In genomic region chr7:90030486-90031250, GRCm38 (mm10) we compare ENCODE assay signal across 8 mouse cellular contexts. TPM values are rescaled to one million over a fixed set of nuclear protein-coding genes. Genes with fewer than 3 reads are reported as not detected.
A peak's percentile ranks its signal among the peaks of the same experiment; 100 is the strongest.
DNase-seq lines count a peak whose midpoint lies in the region; ATAC-seq and TF ChIP-seq lines count a peak whose summit lies in the region.

No protein-coding gene starts in this region.

- TF ChIP-seq POLR2A in myocyte (IDR thresholded peaks at IDR 0.05; ENCODE audit: insufficient read length, low read depth) = no peak

- no peaks in the 10 kb centered on the region for H3K9me3 ChIP-seq in forebrain, embryonic 16.5 days (ENCODE audit: control insufficient read depth, low read length)
- no peaks in the 10 kb centered on the region for H3K9me3 ChIP-seq in limb, embryonic 11.5 days (ENCODE audit: control insufficient read depth, low read length)

- WGBS in forebrain, embryonic 16.5 days = 89% methylated on average over 6 of the region's 6 CpGs
- WGBS in limb, embryonic 11.5 days = 71% methylated on average over 6 of the region's 6 CpGs

- peak overlapping the region; percentile 41 for H3K4me2 ChIP-seq in forebrain, embryonic 16.5 days (ENCODE audit: low read length)
- H3K4me2 ChIP-seq in limb, embryonic 11.5 days (ENCODE audit: low read depth, severe bottlenecking) = no peak overlapping the region
- H3K4me2 ChIP-seq in myocyte (ENCODE audit: low read depth) = peak overlapping the region; percentile 76

- peak overlapping the region; percentile 37; the same call in 1 of the 2 replicates for H3K4me3 ChIP-seq in layer of hippocampus, adult 2 months
- no peak overlapping the region for H3K4me3 ChIP-seq in forebrain, embryonic 16.5 days (replicated peaks; ENCODE audit: low read length)
- H3K4me3 ChIP-seq in limb, embryonic 11.5 days (ENCODE audit: low read depth, low read length) = no peak overlapping the region
- H3K4me3 ChIP-seq in myocyte = no peak overlapping the region

- ATAC-seq in forebrain, embryonic 16.5 days = no peak
- no peak for ATAC-seq in limb, embryonic 11.5 days (ENCODE audit: insufficient number of reproducible peaks, low FRiP score, low TSS enrichment, low read depth)

- H3K79me2 ChIP-seq in myocyte (ENCODE audit: control insufficient read depth, insufficient read depth) = no peaks in the 10 kb centered on the region

- H3K9ac ChIP-seq in forebrain, embryonic 16.5 days (replicated peaks; ENCODE audit: low read depth, low read length) = no peak overlapping the region
- no peak overlapping the region for H3K9ac ChIP-seq in limb, embryonic 11.5 days (ENCODE audit: low read length)

- peaks cover 20% of the 10 kb centered on the region for H3K4me1 ChIP-seq in forebrain, embryonic 16.5 days (replicated peaks; ENCODE audit: control insufficient read depth, insufficient read depth, low read length)
- peaks cover 19% of the 10 kb centered on the region for H3K4me1 ChIP-seq in limb, embryonic 11.5 days (ENCODE audit: control insufficient read depth, insufficient read depth, low read length)

- no peak for DNase-seq in layer of hippocampus, adult 2 months (ENCODE audit: low spot score in 2 of 2)
- no peak for DNase-seq in layer of hippocampus, adult 18-20 months (ENCODE audit: low spot score in 2 of 2)
- DNase-seq in limb, embryonic 11.5 days (ENCODE audit: low spot score) = no peak
- no peak for DNase-seq in urinary bladder, postnatal 25 days (ENCODE audit: low spot score)
- no peak for DNase-seq in adrenal gland, adult 2 months
- no peak for DNase-seq in cerebellum, adult 11 months

- peak overlapping the region; percentile 92 for H3K27ac ChIP-seq in layer of hippocampus, adult 2 months
- H3K27ac ChIP-seq in forebrain, embryonic 16.5 days (ENCODE audit: low read length) = peak overlapping the region; percentile 88
- peak overlapping the region; percentile 36; the same call in 1 of the 2 replicates for H3K27ac ChIP-seq in limb, embryonic 11.5 days (replicated peaks; ENCODE audit: low read depth, low read length)

- TF ChIP-seq CTCF in layer of hippocampus, adult 2 months (conservative IDR thresholded peaks at IDR 0.05) = no peak

- H3ac ChIP-seq in myocyte (ENCODE audit: control insufficient read depth, insufficient read length) = no peak overlapping the region

- no peaks in the 10 kb centered on the region for H3K27me3 ChIP-seq in forebrain, embryonic 16.5 days (replicated peaks; ENCODE audit: control insufficient read depth, insufficient read depth, low read length)
- H3K27me3 ChIP-seq in limb, embryonic 11.5 days (ENCODE audit: control insufficient read depth, insufficient read depth, low read length) = no peaks in the 10 kb centered on the region
- H3K27me3 ChIP-seq in myocyte (ENCODE audit: control insufficient read depth, insufficient read depth, insufficient read length) = no peaks in the 10 kb centered on the region

- no peaks in the 10 kb centered on the region for H3K36me3 ChIP-seq in forebrain, embryonic 16.5 days (ENCODE audit: control insufficient read depth, insufficient read depth)
- H3K36me3 ChIP-seq in limb, embryonic 11.5 days (ENCODE audit: control insufficient read depth, insufficient read depth, low read length) = no peaks in the 10 kb centered on the region
- H3K36me3 ChIP-seq in myocyte (ENCODE audit: control insufficient read depth, insufficient read depth) = no peaks in the 10 kb centered on the region

TF ChIP-seq in myocyte, 11 proteins besides CTCF, POLR2A, EP300 and RAD21:
- TF ChIP-seq MAX (IDR thresholded peaks at IDR 0.05; ENCODE audit: low read depth) (no peak), USF1 (IDR thresholded peaks at IDR 0.05; ENCODE audit: low read depth) (no peak), E2F4 (IDR thresholded peaks at IDR 0.05; ENCODE audit: insufficient read depth) (no peak), CEBPB (IDR thresholded peaks at IDR 0.05; ENCODE audit: insufficient read depth, poor library complexity, severe bottlenecking) (no peak), SRF (IDR thresholded peaks at IDR 0.05; ENCODE audit: control insufficient read depth, insufficient read length, low read depth) (no peak)
TF ChIP-seq in myocyte: peak in this region for 0.

RNA-seq across cellular contexts. Expression of gene Eed, which starts 49.9 kb away (rescaled TPM):
- 10 to 100 TPM; 37.2 to 42.2 TPM for total RNA-seq in layer of hippocampus, adult 2 months (2021)
- total RNA-seq in layer of hippocampus, adult 18-20 months (2021) = 10 to 100 TPM; 33.2 to 33.9 TPM
- 35.0 and 45.1 TPM in 2 replicates for polyA plus RNA-seq in forebrain, embryonic 16.5 days (2015; fragmentation: Nextera tagmentation; extraction: Ambion mirVana)
- 93.3 and 98.1 TPM in 2 replicates for polyA plus RNA-seq in limb, embryonic 11.5 days (2014; fragmentation: Nextera tagmentation; extraction: Ambion mirVana)
- polyA plus RNA-seq in myocyte (2012; fragmentation: generic; extraction: Trizol) = 25.7 TPM
- 10 to 100 TPM; 49.3 to 71.0 TPM for total RNA-seq in adrenal gland, adult 2 months (2021)
- 5.7 and 10.6 TPM in 2 replicates for polyA plus RNA-seq in adrenal gland, adult 2 months (2012; rRNA removed)

Comparison
In these comparisons a context has a peak if more than half of its experiments do, and no peak if none do; other contexts are left out.
1. H3K27ac ChIP-seq: peak in every context shown above with its lines; median percentile 92 in layer of hippocampus, adult 2 months; 88 in forebrain, embryonic 16.5 days; 36 in limb, embryonic 11.5 days.